Mouse (Mus musculus) ES-E14 (cell line): ENCODE measurements around the gene Alkbh5.

Source experiments
- HCFC1 ChIP-seq: IDR thresholded peaks from 2 replicates; pipeline ENCODE4 v1.6.1; 2012; ENCODE audit warnings: low read length, inconsistent platforms, borderline replicate concordance; ENCODE audit not compliant: insufficient read depth
- MAFK ChIP-seq: IDR thresholded peaks from 2 replicates; pipeline ENCODE4 v1.6.1; 2014; ENCODE audit warnings: mild to moderate bottlenecking, low read depth, low read length, inconsistent platforms; ENCODE audit not compliant: insufficient read depth
- ZC3H11A ChIP-seq: IDR thresholded peaks from 2 replicates; pipeline ENCODE4 v1.6.1; 2012; ENCODE audit warnings: low read depth, mild to moderate bottlenecking, inconsistent platforms, low read length, borderline replicate concordance
- ZNF384 ChIP-seq: IDR thresholded peaks from 2 replicates; pipeline ENCODE4 v1.6.1; 2012; ENCODE audit warnings: low read depth, low read length, inconsistent platforms

DNA sequence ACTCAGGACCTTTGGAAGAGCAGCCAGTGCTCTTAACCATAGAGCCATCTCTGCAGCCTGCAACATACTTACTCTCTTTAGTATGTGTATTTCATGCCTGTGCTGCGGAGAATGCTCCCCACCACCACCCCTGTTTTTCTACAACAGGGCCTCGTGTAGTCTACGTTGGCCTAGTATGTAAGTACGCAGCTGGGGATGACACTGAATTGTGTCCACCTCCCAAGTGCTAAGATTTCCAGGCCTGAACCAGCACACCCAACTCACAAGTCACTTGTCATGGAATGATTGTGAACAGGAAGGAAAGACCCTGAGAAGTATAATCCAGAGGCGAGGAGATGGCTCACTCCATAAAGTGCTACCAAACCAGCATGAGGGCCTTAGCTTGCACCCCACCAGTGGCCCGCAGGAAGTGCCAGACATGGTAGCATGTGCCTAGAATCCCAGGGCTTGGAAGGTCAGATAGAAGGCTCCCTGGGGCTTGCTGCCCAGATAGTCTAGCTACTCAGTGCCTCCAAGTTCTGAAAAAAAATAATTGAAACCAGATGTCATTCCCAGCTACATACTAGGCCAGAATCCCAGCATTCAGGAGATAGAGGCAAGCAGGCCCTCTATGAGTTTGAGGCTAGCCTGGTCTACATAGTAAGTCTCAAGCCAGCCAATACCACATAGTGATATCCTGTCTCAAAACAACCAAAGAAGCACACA, 13.4 kb upstream of the Alkbh5 start:
- TF ChIP-seq MAFK: no peak
- TF ChIP-seq ZNF384: no peak
- no peak for TF ChIP-seq ZC3H11A
- no peak for TF ChIP-seq HCFC1
